Mouse (Mus musculus): ENCODE data around the gene Bri3bp.
"Not testable (repeated sequence)": the region's sequence is repeated elsewhere in the genome, so short reads cannot be mapped to it uniquely, and the experiment has no call there.

GRCm38 (mm10) chr5:125432324-125432723, 9.0 kb upstream of the Bri3bp start:
- TF ChIP-seq CEBPB (IDR thresholded peaks at IDR 0.05; ENCODE audit: insufficient read depth, poor library complexity, severe bottlenecking); MYOD1 (IDR thresholded peaks at IDR 0.05; ENCODE audit: control insufficient read depth in 1 of 3, insufficient read length in 2 of 3, low read depth in 2 of 3); POLR2A (IDR thresholded peaks at IDR 0.05; ENCODE audit: insufficient read length, low read depth); MYOG (IDR thresholded peaks at IDR 0.05; ENCODE audit: control insufficient read depth in 1 of 3, insufficient read depth in 1 of 3, insufficient read length in 2 of 3, low read depth in 2 of 3); TCF12 (IDR thresholded peaks at IDR 0.05; ENCODE audit: insufficient read depth, poor library complexity, severe bottlenecking); MAX (IDR thresholded peaks at IDR 0.05; ENCODE audit: low read depth); USF1 (IDR thresholded peaks at IDR 0.05; ENCODE audit: low read depth): not testable (repeated sequence)

Measured in myocyte (in vitro differentiated cells).